Mouse (Mus musculus) E14TG2a.4 (cell line): ENCODE measurements around the gene Inhbc.

Experiments used
- H3K27me3 ChIP-seq: 2 replicates; pipeline ENCODE4 v1.6.1; 2014; ENCODE audit warnings: low read length, control low read depth; ENCODE audit not compliant: insufficient read depth
- H3K36me3 ChIP-seq: 2 replicates; pipeline ENCODE4 v1.6.1; 2014; ENCODE audit warnings: low read length, control low read depth; ENCODE audit not compliant: insufficient read depth
- H3K4me1 ChIP-seq: replicated peaks from 2 replicates; pipeline ENCODE4 v1.6.1; 2014; ENCODE audit warnings: low read depth, low read length, control low read depth
- H3K4me3 ChIP-seq: replicated peaks from 2 replicates; pipeline ENCODE4 v1.5.1; 2014; ENCODE audit warnings: mild to moderate bottlenecking, low read length
- H3K9me3 ChIP-seq: 2 replicates; pipeline ENCODE4 v1.6.1; 2014; ENCODE audit warnings: low read length, control low read depth
- CTCF ChIP-seq: conservative IDR thresholded peaks from 2 replicates; pipeline ENCODE4 v1.5.1; 2014; ENCODE audit warnings: low read length
- NANOG ChIP-seq: IDR thresholded peaks from 2 replicates; pipeline ENCODE4 v1.6.1; 2014; ENCODE audit warnings: borderline replicate concordance, low read length, mixed read lengths
- POU5F1 ChIP-seq: IDR thresholded peaks from 2 replicates; pipeline ENCODE4 v1.6.1; 2014; ENCODE audit warnings: low read length, borderline replicate concordance

Gene Inhbc

GRCm38 (mm10) chr10:127369834-127370820 lies at the start of gene Inhbc:
TSS of gene Inhbc (minus strand) at chr10:127370431.
- peak within 1 kb of the TSS; percentile 53 for H3K4me3 ChIP-seq
- peaks cover 6% of the 10 kb centered on the region; the same call in 1 of the 2 replicates for H3K9me3 ChIP-seq
- H3K36me3 ChIP-seq, result no peaks in the 10 kb centered on the region
- no peak for TF ChIP-seq NANOG
- TF ChIP-seq POU5F1, result no peak
- no peak for TF ChIP-seq CTCF
- no peaks in the 10 kb centered on the region for H3K27me3 ChIP-seq
- H3K4me1 ChIP-seq, result peaks cover 61% of the 10 kb centered on the region

DNA sequence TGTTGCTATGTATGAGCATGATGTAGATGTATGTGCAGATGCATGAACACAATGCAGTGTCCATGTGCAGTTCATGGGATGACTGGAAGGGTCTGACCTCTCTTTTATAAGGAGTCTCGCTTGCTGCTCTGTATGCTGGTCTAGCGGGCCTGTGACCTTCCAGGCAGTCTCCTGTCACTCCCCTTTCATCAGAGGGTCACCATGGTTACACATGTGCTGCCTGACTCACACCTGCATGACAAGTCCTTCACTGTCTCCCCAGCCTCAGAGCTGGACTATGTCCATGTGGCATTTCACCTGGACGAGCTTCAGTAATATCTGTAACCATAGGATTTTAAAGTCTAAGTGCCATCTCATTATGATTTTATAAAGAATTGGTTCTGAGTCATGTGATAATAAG lies 43.9 kb upstream of the Inhbc start:
- TF ChIP-seq NANOG (no peak), CTCF (no peak), POU5F1 (no peak)
- Histone ChIP-seq H3K9me3 (no peaks in the 10 kb centered on the region), H3K27me3 (no peaks in the 10 kb centered on the region), H3K4me1 (0 out of 2 replicates have a peak, but pooled peaks cover 2% of the 10 kb centered on the region), H3K4me3 (no peak overlapping the region), H3K36me3 (peaks cover 9% of the 10 kb centered on the region; the same call in 1 of the 2 replicates)

- H3K9me3 ChIP-seq, result no peaks in the 10 kb centered on the region
- H3K27me3 ChIP-seq, result no peaks in the 10 kb centered on the region
- H3K4me3 ChIP-seq, result no peak overlapping the region
- H3K4me1 ChIP-seq, result no peaks in the 10 kb centered on the region
- peaks cover 9% of the 10 kb centered on the region; the same call in 1 of the 2 replicates for H3K36me3 ChIP-seq
- TF ChIP-seq CTCF (no peak), NANOG (no peak)
These were observed 43.4 kb upstream of the Inhbc start for GRCm38 (mm10) chr10:127413585-127413984.

GRCm38 (mm10) chr10:127412776-127413175 lies 42.5 kb upstream of the Inhbc start:
- Histone ChIP-seq H3K9me3 (no peaks in the 10 kb centered on the region), H3K4me1 (no peaks in the 10 kb centered on the region), H3K27me3 (no peaks in the 10 kb centered on the region), H3K36me3 (peaks cover 12% of the 10 kb centered on the region; the same call in 1 of the 2 replicates), H3K4me3 (no peak overlapping the region)
- TF ChIP-seq CTCF, result no peak
- no peak for TF ChIP-seq POU5F1
- no peak for TF ChIP-seq NANOG

- peaks cover 13% of the 10 kb centered on the region; the same call in 1 of the 2 replicates for H3K36me3 ChIP-seq
- H3K4me1 ChIP-seq, result no peaks in the 10 kb centered on the region
- H3K9me3 ChIP-seq, result no peaks in the 10 kb centered on the region
- TF ChIP-seq NANOG (no peak), CTCF (no peak), POU5F1 (no peak)
- no peak overlapping the region for H3K4me3 ChIP-seq
- H3K27me3 ChIP-seq, result no peaks in the 10 kb centered on the region
These were observed 41.9 kb upstream of the Inhbc start for GRCm38 (mm10) chr10:127412101-127412500.

DNA sequence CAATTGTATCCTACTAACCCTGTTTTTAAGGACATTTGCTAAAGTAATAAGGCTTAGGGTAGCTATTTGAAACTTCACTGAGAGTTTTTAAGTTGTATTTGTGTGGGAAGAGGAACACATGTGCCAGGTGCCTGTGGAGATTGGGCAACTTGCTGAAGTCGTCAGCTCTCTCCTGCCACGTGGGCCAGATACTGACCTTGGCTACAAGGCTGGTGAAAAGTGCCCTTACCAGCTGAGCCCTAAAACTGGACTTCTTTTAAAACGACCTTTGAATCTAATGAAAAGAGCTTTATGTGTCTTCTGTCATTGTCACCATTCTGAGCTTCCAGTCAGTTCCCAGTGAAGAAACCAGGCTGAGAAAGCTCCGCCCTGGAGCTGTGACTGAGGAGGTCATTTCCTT lies 37.2 kb upstream of the Inhbc start:
- Histone ChIP-seq H3K36me3 (peaks cover 4% of the 10 kb centered on the region; the same call in 1 of the 2 replicates), H3K4me3 (no peak overlapping the region), H3K27me3 (no peaks in the 10 kb centered on the region), H3K9me3 (no peaks in the 10 kb centered on the region), H3K4me1 (no peaks in the 10 kb centered on the region)
- TF ChIP-seq POU5F1, result no peak
- TF ChIP-seq NANOG, result no peak
- TF ChIP-seq CTCF, result no peak

DNA sequence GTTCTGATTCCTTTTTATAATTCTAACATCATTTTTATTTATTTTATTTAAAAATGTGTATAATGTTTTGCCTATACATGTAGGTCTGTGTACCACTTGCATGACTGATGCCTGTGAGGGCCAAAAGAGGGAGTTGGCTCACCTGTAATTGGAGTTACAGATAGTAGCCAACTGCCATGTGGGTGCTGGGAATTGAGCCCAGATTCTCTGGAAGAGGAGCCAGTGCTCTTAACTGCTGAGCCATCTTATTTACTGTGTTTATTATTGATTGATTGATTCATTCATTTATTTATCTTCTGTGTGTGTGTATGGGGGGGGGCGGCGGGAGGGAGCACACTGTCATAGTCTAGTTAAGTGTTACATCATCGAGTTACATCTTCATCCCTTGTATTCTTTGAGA lies 34.5 kb upstream of the Inhbc start:
- no peak for TF ChIP-seq NANOG
- no peak for TF ChIP-seq POU5F1
- TF ChIP-seq CTCF, result no peak
- H3K9me3 ChIP-seq, result no peaks in the 10 kb centered on the region
- H3K4me3 ChIP-seq, result no peak overlapping the region
- peaks cover 21% of the 10 kb centered on the region for H3K36me3 ChIP-seq
- no peaks in the 10 kb centered on the region for H3K4me1 ChIP-seq
- H3K27me3 ChIP-seq, result no peaks in the 10 kb centered on the region

DNA sequence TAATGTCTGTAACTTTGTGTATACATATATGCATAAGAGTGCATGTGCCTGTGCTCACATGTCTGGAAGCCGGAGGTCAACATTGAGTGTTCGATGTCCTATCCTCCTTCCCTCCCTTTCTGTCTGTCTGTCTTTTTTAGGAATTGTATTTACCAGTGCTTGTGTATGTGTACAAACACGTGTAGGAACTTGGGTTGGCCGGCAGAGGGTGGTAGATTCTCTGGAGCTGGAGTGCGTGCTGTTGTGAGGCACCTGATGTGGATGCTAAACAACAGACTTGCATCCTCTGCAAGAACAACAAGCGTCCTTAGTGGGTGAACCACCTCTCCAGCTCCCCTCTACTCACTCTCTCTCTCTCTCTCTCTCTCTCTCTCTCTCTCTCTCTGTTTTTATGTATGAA lies 21.5 kb upstream of the Inhbc start:
- H3K4me3 ChIP-seq, result no peak overlapping the region
- peaks cover 30% of the 10 kb centered on the region for H3K36me3 ChIP-seq
- H3K27me3 ChIP-seq, result no peaks in the 10 kb centered on the region
- H3K4me1 ChIP-seq, result 0 out of 2 replicates have a peak, but pooled peaks cover 4% of the 10 kb centered on the region
- H3K9me3 ChIP-seq, result no peaks in the 10 kb centered on the region
- no peak for TF ChIP-seq POU5F1
- TF ChIP-seq NANOG, result no peak
- TF ChIP-seq CTCF, result peak; percentile 64

DNA sequence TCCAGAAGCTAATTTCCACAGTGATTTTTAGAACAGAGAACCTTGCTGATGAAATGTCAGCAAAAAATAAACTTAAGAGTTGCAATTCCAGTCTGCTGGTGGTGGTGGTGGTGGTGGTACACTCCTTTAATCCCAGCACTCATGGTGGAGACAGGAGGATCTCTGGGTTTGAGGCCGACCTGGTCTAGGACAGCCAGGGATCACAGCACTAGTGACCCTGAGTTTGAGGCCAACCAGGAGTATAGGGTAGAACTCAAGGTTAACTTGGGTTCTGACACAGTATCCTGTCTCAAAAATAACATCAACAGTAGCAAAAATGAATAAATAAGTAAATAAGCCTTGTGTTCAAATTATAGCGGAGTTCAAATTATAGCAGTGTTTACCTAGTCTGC lies 11.5 kb upstream of the Inhbc start:
- Histone ChIP-seq H3K36me3 (no peaks in the 10 kb centered on the region), H3K4me1 (peaks cover 64% of the 10 kb centered on the region), H3K9me3 (no peaks in the 10 kb centered on the region), H3K27me3 (no peaks in the 10 kb centered on the region), H3K4me3 (peak overlapping the region; percentile 87)
- TF ChIP-seq POU5F1, result no peak
- TF ChIP-seq NANOG, result no peak
- no peak for TF ChIP-seq CTCF
